Mouse (Mus musculus) granulocyte monocyte progenitor cell, adult 5-6 weeks (primary cell): ENCODE measurements at regions not wholly inside any gene's neighbourhood (a gene's known extent, or its start where the extent isn't known, plus 50 kb on each side); places are given as distances from the start of the nearest gene placed in this dataset.
"Not testable (repeated sequence)": the region's sequence is repeated elsewhere in the genome, so short reads cannot be mapped to it uniquely, and the experiment has no call there.

Experiments
- ATAC-seq: replicated peaks from 2 replicates; pipeline ENCODE4 v1.8.0; 2016; ENCODE audit warnings: mild to moderate bottlenecking, moderate TSS enrichment, inconsistent platforms; ENCODE audit not compliant: poor library complexity, severe bottlenecking

DNA sequence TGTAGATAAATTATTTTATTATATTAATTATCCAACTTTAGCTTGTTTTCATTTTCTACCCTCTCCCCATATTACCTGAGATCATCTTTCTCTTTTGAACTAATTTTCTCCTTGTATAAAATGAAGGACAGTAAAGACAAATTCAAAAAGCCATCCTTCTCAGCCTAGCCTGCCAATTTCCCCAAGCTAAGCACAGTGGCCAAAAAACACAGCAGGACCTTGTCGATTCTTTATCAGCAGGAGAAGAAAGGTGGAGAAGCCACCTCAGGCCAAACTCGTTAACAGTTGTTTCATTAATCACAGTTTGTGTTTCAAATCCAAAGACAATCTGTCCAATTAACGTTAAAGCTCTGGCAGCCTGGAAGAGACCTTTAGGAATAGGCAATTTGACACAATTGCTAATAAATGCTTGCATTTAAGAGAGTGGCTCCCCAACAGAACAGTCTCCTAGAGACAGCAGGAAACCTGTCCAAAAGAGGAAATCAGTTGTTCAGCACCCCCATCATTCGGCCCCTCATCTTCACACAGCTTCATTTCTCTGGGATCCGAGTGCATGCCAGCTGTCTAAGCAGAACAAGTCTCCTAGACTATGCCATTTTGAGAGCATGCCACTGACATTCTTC lies 135.7 kb upstream of the Tlr4 start:
- ATAC-seq: no peak

DNA sequence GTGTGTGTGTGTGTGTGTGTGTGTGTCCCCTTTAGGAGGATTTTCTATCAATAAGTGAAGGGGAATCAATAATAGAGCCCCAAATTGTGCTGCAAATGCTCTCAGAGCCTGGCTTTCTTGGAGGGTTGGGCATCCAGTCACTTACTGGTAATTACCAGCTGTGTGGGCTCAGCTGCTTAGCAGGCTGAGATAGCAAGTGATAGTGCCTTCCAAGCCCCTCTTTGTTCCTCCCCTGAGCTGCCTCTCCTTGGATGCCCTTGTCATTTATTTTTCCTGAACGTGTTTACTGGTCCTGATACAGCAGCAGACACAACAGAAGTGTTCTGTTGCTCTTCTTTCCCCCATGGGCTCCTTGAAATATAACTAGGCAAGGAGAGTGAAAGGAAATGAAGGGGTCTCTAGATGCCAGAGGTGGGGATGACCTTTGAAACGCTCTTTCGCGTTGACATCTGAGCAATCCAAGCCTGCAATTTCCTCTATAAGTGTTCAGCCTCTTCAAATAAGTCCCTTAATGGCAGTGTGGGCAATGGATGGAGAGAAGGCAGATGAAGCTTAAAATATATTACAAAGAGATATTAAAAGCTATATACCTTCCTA lies 133.3 kb upstream of the Tlr4 start:
- no peak for ATAC-seq

DNA sequence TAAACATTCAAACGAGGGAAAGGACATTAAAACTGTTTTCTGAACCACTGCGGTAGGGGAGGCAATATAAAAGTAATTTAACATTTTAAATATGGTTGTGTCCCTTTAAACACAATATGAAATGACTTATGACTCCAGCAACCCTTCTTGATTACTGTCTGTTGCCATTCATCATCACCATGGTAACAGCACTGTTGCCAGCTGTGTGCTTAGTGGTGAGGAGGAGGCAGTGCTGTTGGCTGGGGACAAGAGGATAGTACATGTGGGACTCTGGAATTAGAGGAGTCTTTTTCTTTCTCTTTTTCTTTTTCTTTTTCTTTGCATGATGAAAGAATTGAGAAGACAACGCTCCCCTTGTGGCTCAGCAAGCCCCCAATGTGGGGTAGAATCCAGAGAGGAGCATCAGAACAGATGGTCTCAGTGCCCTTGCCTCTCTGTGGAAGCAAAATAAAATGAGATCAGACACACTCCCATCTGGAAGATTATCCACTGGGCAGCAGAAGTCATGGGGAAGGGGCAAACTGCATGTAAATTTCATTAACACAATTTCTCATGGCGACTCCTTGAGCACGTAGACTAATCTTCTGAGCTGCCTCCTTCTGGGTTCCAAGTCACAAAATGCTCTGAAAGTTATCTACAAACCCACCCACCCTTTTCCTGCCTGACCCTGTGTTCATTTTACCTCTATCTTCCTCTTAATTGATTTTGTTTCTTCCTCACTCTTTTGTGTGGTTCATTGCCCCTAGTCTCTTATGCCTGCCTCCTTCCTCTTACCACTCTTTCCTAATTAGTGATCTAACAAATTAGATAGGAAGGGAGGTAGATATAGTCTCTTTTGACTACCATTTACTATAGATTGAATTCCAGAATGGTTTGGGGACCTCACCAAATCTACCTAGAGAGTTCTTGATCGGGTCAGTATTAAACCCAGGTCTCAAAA lies 111.3 kb upstream of the Tlr4 start:
- ATAC-seq: no peak

DNA sequence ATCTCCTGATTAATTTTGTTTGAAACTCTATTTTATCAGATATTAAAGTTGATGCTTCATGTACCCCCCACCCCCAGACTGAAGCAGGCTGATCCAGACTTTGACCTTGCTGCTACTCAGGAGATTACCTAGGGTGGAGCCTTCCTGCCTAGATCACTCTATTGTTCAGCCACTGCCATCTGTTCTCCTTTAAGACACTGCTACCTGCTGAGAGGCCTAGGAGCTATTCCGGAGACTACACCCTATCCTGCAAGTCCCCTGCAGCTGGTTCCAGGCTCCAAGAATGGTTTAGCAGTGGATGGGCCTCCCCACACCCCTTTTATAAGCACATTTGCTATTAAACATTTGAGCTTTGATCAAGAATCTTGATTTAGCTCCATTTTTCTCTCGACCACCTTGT lies 90.0 kb upstream of the Tlr4 start:
- no peak for ATAC-seq

DNA sequence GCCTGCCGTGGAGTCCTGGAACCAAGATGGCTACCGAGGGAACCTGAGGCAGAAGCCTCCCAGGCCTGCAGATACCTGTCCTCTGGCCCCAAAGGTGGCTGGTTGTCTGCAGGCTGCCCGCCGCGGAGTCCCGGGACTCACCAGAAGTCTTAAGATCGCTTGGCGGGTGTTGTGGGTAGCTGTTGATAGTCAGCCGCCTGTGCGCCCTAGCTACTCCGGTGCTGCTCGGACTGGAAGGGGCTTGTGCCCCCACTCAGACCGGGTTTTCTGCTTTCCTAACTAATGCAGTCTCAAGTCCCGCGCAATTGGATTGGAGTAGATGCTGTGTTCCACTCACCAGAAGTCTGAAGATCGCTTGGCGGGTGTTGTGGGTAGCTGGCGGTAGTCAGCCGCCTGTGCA lies 84.0 kb upstream of the Tlr4 start:
- ATAC-seq: not testable (repeated sequence)

DNA sequence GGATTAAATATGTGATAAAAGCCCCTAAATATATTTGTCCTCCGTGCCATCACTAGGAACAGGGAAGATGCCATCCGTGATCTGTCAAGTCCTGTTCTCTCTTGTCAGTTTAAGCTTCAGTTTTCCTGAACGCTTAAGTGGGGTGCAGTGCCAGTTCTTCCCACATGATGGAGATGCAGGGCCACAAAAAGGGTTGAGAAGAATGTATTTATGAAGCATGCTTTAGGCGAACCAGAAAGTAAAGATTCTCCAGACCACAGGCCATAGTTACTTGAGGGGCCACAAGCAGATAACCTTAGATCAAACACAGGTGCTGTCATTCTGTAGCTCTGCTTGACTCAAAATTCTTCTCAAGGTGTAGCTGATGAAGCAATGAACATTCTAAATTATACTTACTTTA lies 58.6 kb upstream of the Tlr4 start:
- ATAC-seq: peak; percentile 84
